Mouse (Mus musculus) bone marrow, adult 2 months (tissue): ENCODE measurements at regions not wholly inside any gene's neighbourhood (a gene's known extent, or its start where the extent isn't known, plus 50 kb on each side); places are given as distances from the start of the nearest gene placed in this dataset.

Source experiments
- CTCF ChIP-seq: fragments of 200-500 bp; IDR thresholded peaks from 2 replicates; pipeline ENCODE4 v1.5.1; 2011; ENCODE audit warnings: low read length, control low read depth; ENCODE audit not compliant: control insufficient read depth, insufficient read depth
- POLR2A ChIP-seq: fragments of 200-500 bp; IDR thresholded peaks from 2 replicates; pipeline ENCODE4 v1.6.1; 2011; ENCODE audit warnings: low read depth, mild to moderate bottlenecking, control low read depth, low read length, borderline replicate concordance; ENCODE audit not compliant: control insufficient read depth

GRCm38 (mm10) chr3:147966827-147967226 lies 1023.5 kb downstream of the Adgrl2 start:
- TF ChIP-seq CTCF, result no peak
- no peak for TF ChIP-seq POLR2A
